ENCODE assay signal across 14 mouse cellular contexts in the genomic region with DNA sequence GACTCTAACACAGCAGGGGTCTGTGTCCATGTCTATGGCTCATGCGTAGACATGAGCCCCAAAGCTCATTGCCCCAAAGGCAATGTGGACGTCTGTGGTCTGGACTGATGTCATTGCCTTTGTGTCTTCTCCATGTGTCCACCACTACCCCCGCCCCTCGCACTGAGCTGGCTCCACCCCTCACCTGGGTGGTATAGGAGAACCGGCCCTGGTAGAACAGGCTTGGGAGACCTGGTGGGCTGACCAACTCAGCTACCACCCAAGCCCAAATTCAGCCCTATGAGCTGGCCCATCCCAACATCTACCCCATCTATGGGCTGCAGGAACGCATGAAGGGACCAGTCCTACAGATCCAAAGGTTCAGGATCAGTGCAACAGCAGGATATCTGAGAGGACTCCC.
"Had no signal": no experiment of that assay in that cellular context is flagged by ENCODE, and none has a peak within 500 bp of the region (broad histone marks: within the 10 kb centered on the region; RNA-seq: fewer than 3 reads in every experiment).

No protein-coding gene starts in this region.

- DNase-seq: kidney, adult 18-20 months; kidney, postnatal 10 days; kidney, postnatal 4 days; lung, adult 18-20 months; lung, postnatal 4 days; retina, postnatal 1 day; thymus, adult 2 months; thymus, postnatal 25 days had no signal

- H3K4me3 ChIP-seq: layer of hippocampus, adult 2 months; midbrain, embryonic 10.5 days; myocyte; stomach, embryonic 15.5 days had no signal

- H3K9ac ChIP-seq: liver, embryonic 14.5 days; stomach, embryonic 15.5 days had no signal

- H3K27ac ChIP-seq: layer of hippocampus, adult 2 months; liver, embryonic 14.5 days; midbrain, embryonic 10.5 days; stomach, embryonic 15.5 days had no signal

- H3K9me3 ChIP-seq: midbrain, embryonic 10.5 days; stomach, embryonic 15.5 days had no signal

- H3K4me2 ChIP-seq: stomach, embryonic 15.5 days had no signal

- ATAC-seq: lung, postnatal 0 days had no signal

- H3K36me3 ChIP-seq: midbrain, embryonic 10.5 days; stomach, embryonic 15.5 days had no signal

- H3K4me1 ChIP-seq: midbrain, embryonic 10.5 days; stomach, embryonic 15.5 days had no signal

- H3K27me3 ChIP-seq: stomach, embryonic 15.5 days had no signal
